Mouse (Mus musculus) stomach, adult 2 months (tissue): Measurements from ENCODE around the gene Tex26. TPM values are rescaled to one million over a fixed set of nuclear protein-coding genes. Genes with fewer than 3 reads are reported as not detected.

ENCODE experiments used
- polyA plus RNA-seq: library from polyadenylated mRNA; depleted of rRNA; stranded (reverse); fragments of >200 nt; gene quantifications from 2 replicates; pipeline ENCODE4 v1.2.3, GENCODE M21; 2012; rRNA removed

Tex26 gene
- polyA plus RNA-seq: not detected in 2 replicates

GRCm38 (mm10) chr5:149439531-149440179 is at the start of gene Tex26:
Tex26 (plus strand) TSS chr5:149439660.

GRCm38 (mm10) chr5:149411509-149412193 is 27.8 kb upstream of the Tex26 start, which contains the start of gene Medag:
Medag (plus strand) TSS chr5:149411749.

Other genes starting within 250 kb of the Tex26 start
- gene Alox5ap, start 174.9 kb upstream of the Tex26 start, polyA plus RNA-seq: 7.6 and 11.4 TPM in 2 replicates
- 4.1 and 6.9 TPM in 2 replicates for gene Medag, start 27.9 kb upstream of the Tex26 start, polyA plus RNA-seq
- gene Wdr95, start 89.0 kb downstream of the Tex26 start, polyA plus RNA-seq: 0.03 TPM in 1 of 2 replicates, not detected in the other
- gene Hsph1, start 196.7 kb downstream of the Tex26 start, polyA plus RNA-seq: 1.6 and 2.8 TPM in 2 replicates
- gene B3glct, start 238.6 kb downstream of the Tex26 start, polyA plus RNA-seq: 0.98 and 1.8 TPM in 2 replicates